14 mouse cellular contexts compared by ENCODE assay signal in genomic region chr5:132703455-132704100, GRCm38 (mm10).
DNase-seq lines count a peak whose midpoint lies in the region.
"Had no signal": no experiment of that assay in that cellular context is flagged by ENCODE, and none has a peak within 500 bp of the region (broad histone marks: within the 10 kb centered on the region; RNA-seq: fewer than 3 reads in every experiment).

No protein-coding gene starts in this region.

- peak; percentile 48 to 51 for DNase-seq in heart, postnatal 10 days
- DNase-seq in heart, adult 8-10 months (ENCODE audit: low spot score), result no peak
- DNase-seq in kidney, postnatal 14 days, result peak; percentile 7
- no peak for DNase-seq in kidney, adult 9 months
- DNase-seq in lung, postnatal 10 days, result peak; percentile 41
- no peak for DNase-seq in lung, adult 18-20 months
- DNase-seq in adrenal gland, postnatal 4 days (ENCODE audit: low spot score in 2 of 2), result no peak
- DNase-seq in frontal cortex, postnatal 10 days (ENCODE audit: low spot score in 2 of 2), result no peak
- DNase-seq: adrenal gland, postnatal 14 days; cerebellum, adult 11 months; cerebellum, postnatal 36 days; gastrocnemius, postnatal 36 days; retina, postnatal 1 day; thymus, postnatal 14 days had no signal

- intact Hi-C loops in heart, postnatal 10 days (cut with DNase I), result no loop called here

Comparison
In these comparisons a context has a peak if more than half of its experiments do, and no peak if none do; other contexts are left out.
1. DNase-seq: peak in heart, postnatal 10 days (2 of 2), kidney, postnatal 14 days (single experiment) and lung, postnatal 10 days (single experiment); none in heart, adult 8-10 months (single experiment), kidney, adult 9 months (single experiment), lung, adult 18-20 months (0 of 2), adrenal gland, postnatal 4 days (0 of 2) and frontal cortex, postnatal 10 days (0 of 2).